Comparison of ENCODE assay signal across 7 mouse cellular contexts in genomic region chr3:51233474-51233873, GRCm38 (mm10). TPM values are rescaled to one million over a fixed set of nuclear protein-coding genes. Genes with fewer than 3 reads are reported as not detected.
A peak's percentile ranks its signal among the peaks of the same experiment; 100 is the strongest.
DNase-seq lines count a peak whose midpoint lies in the region; ATAC-seq and TF ChIP-seq lines count a peak whose summit lies in the region.

No protein-coding gene starts in this region.

- peak; percentile 62 to 74 for DNase-seq in adrenal gland, postnatal 36 days
- peak; percentile 80 to 88 for DNase-seq in heart, adult 18-20 months
- DNase-seq in kidney, adult 2 months: peak; percentile 87
- DNase-seq in thymus, adult 2 months: no peak
- no peak for DNase-seq in cerebellum, adult 11-12 months
- no peak for DNase-seq in frontal cortex, postnatal 14 days (ENCODE audit: low spot score in 2 of 2)

- 40% methylated on average over 5 of the region's 5 CpGs for WGBS in kidney, adult 2 months
- WGBS in lung, embryonic 16.5 days: 31% methylated on average over 5 of the region's 5 CpGs
- WGBS in thymus, adult 2 months: 95% methylated on average over 5 of the region's 5 CpGs

- H3K27ac ChIP-seq in kidney, adult 2 months (ENCODE audit: insufficient read depth, low read depth, low read length): peak overlapping the region; percentile 48; the same call in 1 of the 2 replicates
- H3K27ac ChIP-seq in lung, embryonic 16.5 days (ENCODE audit: low read length): peak overlapping the region; percentile 65
- no peak overlapping the region for H3K27ac ChIP-seq in thymus, adult 2 months (ENCODE audit: control insufficient read depth, insufficient read depth, low read length)

- H3K9ac ChIP-seq in lung, embryonic 16.5 days (ENCODE audit: low read length): no peak overlapping the region

- H3K4me3 ChIP-seq in kidney, adult 2 months (ENCODE audit: insufficient read depth, low read depth, low read length): no peak overlapping the region
- peak overlapping the region; percentile 1; the same call in 1 of the 2 replicates for H3K4me3 ChIP-seq in lung, embryonic 16.5 days (ENCODE audit: low read length)
- no peak overlapping the region for H3K4me3 ChIP-seq in thymus, adult 2 months (ENCODE audit: control insufficient read depth, insufficient read depth, low read length)

- no peak for TF ChIP-seq CTCF in kidney, adult 2 months (conservative IDR thresholded peaks at IDR 0.05; ENCODE audit: insufficient read depth, insufficient read length, low read depth, low read length)
- TF ChIP-seq CTCF in thymus, adult 2 months (IDR thresholded peaks at IDR 0.05; ENCODE audit: borderline replicate concordance, control insufficient read depth, extremely low read depth, insufficient read depth, low read length, poor library complexity): no peak

- no peaks in the 10 kb centered on the region for H3K9me3 ChIP-seq in lung, embryonic 16.5 days (ENCODE audit: control insufficient read depth, low read length)

- H3K4me2 ChIP-seq in lung, embryonic 16.5 days (ENCODE audit: low read depth, low read length): peak overlapping the region; percentile 18; the same call in 1 of the 2 replicates

- TF ChIP-seq POLR2A in kidney, adult 2 months (IDR thresholded peaks at IDR 0.05; ENCODE audit: low read depth, low read length): no peak
- TF ChIP-seq POLR2A in thymus, adult 2 months (IDR thresholded peaks at IDR 0.05; ENCODE audit: control insufficient read depth, extremely low read depth, insufficient read depth, low read length, poor library complexity): no peak

- peak; percentile 64 for ATAC-seq in lung, embryonic 16.5 days (ENCODE audit: low read depth)

- H3K27me3 ChIP-seq in kidney, adult 2 months (replicated peaks; ENCODE audit: control insufficient read depth, insufficient read depth, low read length): no peaks in the 10 kb centered on the region
- no peaks in the 10 kb centered on the region for H3K27me3 ChIP-seq in lung, embryonic 16.5 days (ENCODE audit: control insufficient read depth, insufficient read depth, low read depth, low read length)
- H3K27me3 ChIP-seq in thymus, adult 2 months (ENCODE audit: control insufficient read depth, insufficient read depth, low read length): no peaks in the 10 kb centered on the region

- H3K4me1 ChIP-seq in kidney, adult 2 months (ENCODE audit: control insufficient read depth, insufficient read depth, low read length): peaks cover 17% of the 10 kb centered on the region; the same call in 1 of the 2 replicates
- peaks cover 24% of the 10 kb centered on the region for H3K4me1 ChIP-seq in lung, embryonic 16.5 days (replicated peaks; ENCODE audit: control insufficient read depth, insufficient read depth, low read length)
- H3K4me1 ChIP-seq in thymus, adult 2 months (replicated peaks; ENCODE audit: control insufficient read depth, insufficient read depth, low read length): peaks cover 7% of the 10 kb centered on the region

- H3K36me3 ChIP-seq in kidney, adult 2 months (ENCODE audit: control insufficient read depth, insufficient read depth, low read length): no peaks in the 10 kb centered on the region
- H3K36me3 ChIP-seq in lung, embryonic 16.5 days (ENCODE audit: control insufficient read depth, insufficient read depth, low read length): no peaks in the 10 kb centered on the region
- no peaks in the 10 kb centered on the region for H3K36me3 ChIP-seq in thymus, adult 2 months (ENCODE audit: control insufficient read depth, insufficient read depth, low read length)

RNA-seq across cellular contexts. Expression of gene Noct, which starts 9.2 kb away (rescaled TPM):
- total RNA-seq in adrenal gland, postnatal 36 days (2021): 10 to 100 TPM; 18.4 to 31.1 TPM
- 10 to 100 TPM; 42.3 to 52.1 TPM for total RNA-seq in heart, adult 18-20 months (2021)
- 8.1 and 9.4 TPM in 2 replicates for polyA plus RNA-seq in kidney, adult 2 months (2012; rRNA removed)
- polyA plus RNA-seq in lung, embryonic 16.5 days (2015; fragmentation: Nextera tagmentation; extraction: Ambion mirVana): 5.3 and 5.6 TPM in 2 replicates
- 30.8 and 35.8 TPM in 2 replicates for polyA plus RNA-seq in thymus, adult 2 months (2012; rRNA removed)

Comparison
In these comparisons a context has a peak if more than half of its experiments do, and no peak if none do; other contexts are left out.
1. DNase-seq: peak in adrenal gland, postnatal 36 days (2 of 2), heart, adult 18-20 months (2 of 2) and kidney, adult 2 months (single experiment); none in thymus, adult 2 months (single experiment), cerebellum, adult 11-12 months (single experiment) and frontal cortex, postnatal 14 days (0 of 2).